Mouse (Mus musculus): ENCODE results near the gene Cntnap2.
"Not testable (repeated sequence)": the region's sequence is repeated elsewhere in the genome, so short reads cannot be mapped to it uniquely, and the experiment has no call there.

Gene Cntnap2

GRCm38 (mm10) chr6:47175356-47176156 is 2116.4 kb downstream of the Cntnap2 start:
- peak; percentile 85 for DNase-seq (ENCODE audit: low spot score)

- DNase-seq (ENCODE audit: low spot score): not testable (repeated sequence)
These were observed 2117.0 kb downstream of the Cntnap2 start for GRCm38 (mm10) chr6:47176157-47176555.

- peak; percentile 35 for DNase-seq (ENCODE audit: low spot score)
These were observed 2122.2 kb downstream of the Cntnap2 start for GRCm38 (mm10) chr6:47181372-47181771.

GRCm38 (mm10) chr6:47182252-47182651 is 2123.1 kb downstream of the Cntnap2 start:
- no peak for DNase-seq (ENCODE audit: low spot score)

- DNase-seq (ENCODE audit: low spot score): no peak
These were observed 2123.6 kb downstream of the Cntnap2 start for GRCm38 (mm10) chr6:47182756-47183155.

GRCm38 (mm10) chr6:47183850-47184249 is 2124.7 kb downstream of the Cntnap2 start:
- DNase-seq (ENCODE audit: low spot score): not testable (repeated sequence)

GRCm38 (mm10) chr6:47188193-47188592 is 2129.0 kb downstream of the Cntnap2 start:
- DNase-seq (ENCODE audit: low spot score): peak; percentile 83

- not testable (repeated sequence) for DNase-seq (ENCODE audit: low spot score)
These were observed 2129.4 kb downstream of the Cntnap2 start for GRCm38 (mm10) chr6:47188596-47188995.

GRCm38 (mm10) chr6:47190282-47190681 is 2131.1 kb downstream of the Cntnap2 start:
- DNase-seq (ENCODE audit: low spot score): no peak

GRCm38 (mm10) chr6:47191277-47191800 is 2132.2 kb downstream of the Cntnap2 start:
- peak; percentile 82 for DNase-seq (ENCODE audit: low spot score)

- DNase-seq (ENCODE audit: low spot score): no peak
These were observed 2132.8 kb downstream of the Cntnap2 start for GRCm38 (mm10) chr6:47191940-47192339.

GRCm38 (mm10) chr6:47192478-47192877 is 2133.3 kb downstream of the Cntnap2 start:
- DNase-seq (ENCODE audit: low spot score): no peak

- peak; percentile 86 for DNase-seq (ENCODE audit: low spot score)
These were observed 2138.4 kb downstream of the Cntnap2 start for GRCm38 (mm10) chr6:47197570-47197969.

GRCm38 (mm10) chr6:47200671-47201070 is 2141.5 kb downstream of the Cntnap2 start:
- no peak for DNase-seq (ENCODE audit: low spot score)

- DNase-seq (ENCODE audit: low spot score): no peak
These were observed 2148.9 kb downstream of the Cntnap2 start for GRCm38 (mm10) chr6:47208031-47208430.

GRCm38 (mm10) chr6:47214731-47215130 is 2155.6 kb downstream of the Cntnap2 start:
- DNase-seq (ENCODE audit: low spot score): no peak

GRCm38 (mm10) chr6:47223578-47223977 is 2164.4 kb downstream of the Cntnap2 start:
- DNase-seq (ENCODE audit: low spot score): not testable (repeated sequence)

GRCm38 (mm10) chr6:47225391-47225790 is 2166.2 kb downstream of the Cntnap2 start:
- not testable (repeated sequence) for DNase-seq (ENCODE audit: low spot score)

GRCm38 (mm10) chr6:47227601-47228000 is 2168.4 kb downstream of the Cntnap2 start:
- peak; percentile 51 for DNase-seq (ENCODE audit: low spot score)

GRCm38 (mm10) chr6:47228676-47229317 is 2169.6 kb downstream of the Cntnap2 start:
- peak; percentile 35 for DNase-seq (ENCODE audit: low spot score)

- DNase-seq (ENCODE audit: low spot score): no peak
These were observed 2172.4 kb downstream of the Cntnap2 start for GRCm38 (mm10) chr6:47231513-47231912.

GRCm38 (mm10) chr6:47239376-47239921 is 2180.3 kb downstream of the Cntnap2 start:
- DNase-seq (ENCODE audit: low spot score): peak; percentile 76

- DNase-seq (ENCODE audit: low spot score): no peak
These were observed 2182.2 kb downstream of the Cntnap2 start for GRCm38 (mm10) chr6:47241379-47241778.

All from retina, embryonic 14.5 days (tissue).